Mouse (Mus musculus): ENCODE measurements at regions not wholly inside any gene's neighbourhood (a gene's known extent, or its start where the extent isn't known, plus 50 kb on each side); places are given as distances from the start of the nearest gene placed in this dataset.

DNA sequence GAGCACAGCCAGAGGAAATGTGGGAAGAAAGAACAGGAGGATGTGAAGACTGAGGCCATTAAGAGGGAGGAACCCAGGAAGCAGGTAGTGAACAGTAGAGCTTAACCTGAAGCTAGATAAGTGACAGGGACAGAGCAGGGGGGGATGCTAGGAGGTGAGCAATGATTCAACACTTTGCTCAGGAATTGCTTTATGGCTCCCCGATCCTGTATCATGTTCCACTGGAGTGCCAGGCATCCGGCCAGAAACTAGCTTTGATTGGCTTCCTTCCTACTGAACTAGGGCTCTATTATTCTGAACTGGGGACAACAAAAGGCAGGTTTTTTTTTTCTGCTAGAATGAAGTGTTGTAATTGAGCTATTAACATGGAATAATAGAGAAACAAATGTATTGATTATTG lies 493.1 kb upstream of the Fat3 start:
- ATAC-seq (ENCODE audit: low FRiP score, low TSS enrichment) (no peak), DNase-seq (ENCODE audit: low spot score) (no peak)

GRCm38 (mm10) chr9:16988114-16988513 lies 487.0 kb upstream of the Fat3 start:
- 48% methylated on average over 3 of the region's 3 CpGs for WGBS
- Histone ChIP-seq H3K27me3 (ENCODE audit: control insufficient read depth, insufficient read depth, low read length) (no peaks in the 10 kb centered on the region), H3K4me2 (replicated peaks; ENCODE audit: low read depth) (no peak overlapping the region), H3K9ac (ENCODE audit: low read length) (no peak overlapping the region), H3K27ac (replicated peaks) (no peak overlapping the region), H3K9me3 (ENCODE audit: control insufficient read depth, low read length) (no peaks in the 10 kb centered on the region), H3K4me3 (ENCODE audit: low read depth, low read length) (no peak overlapping the region), H3K4me1 (replicated peaks; ENCODE audit: control insufficient read depth, insufficient read depth) (no peaks in the 10 kb centered on the region), H3K36me3 (ENCODE audit: control insufficient read depth, insufficient read depth, low read length) (no peaks in the 10 kb centered on the region)
- TF ChIP-seq CTCF (IDR thresholded peaks at IDR 0.05; ENCODE audit: low read depth) = no peak
- no peak for TF ChIP-seq EP300 (optimal IDR thresholded peaks at IDR 0.05)
- no peak for DNase-seq (ENCODE audit: low spot score)
- no peak for ATAC-seq (ENCODE audit: low FRiP score, low TSS enrichment)

More for the DNA sequence above, 493.1 kb upstream of the Fat3 start:
- H3K4me2 ChIP-seq (replicated peaks; ENCODE audit: low read depth) = no peak overlapping the region
- no peaks in the 10 kb centered on the region for H3K36me3 ChIP-seq (ENCODE audit: control insufficient read depth, insufficient read depth, low read length)
- no peak overlapping the region for H3K27ac ChIP-seq (replicated peaks)
- WGBS = 52% methylated on average over 2 of the region's 2 CpGs
- no peaks in the 10 kb centered on the region for H3K27me3 ChIP-seq (ENCODE audit: control insufficient read depth, insufficient read depth, low read length)
- H3K4me1 ChIP-seq (replicated peaks; ENCODE audit: control insufficient read depth, insufficient read depth) = no peaks in the 10 kb centered on the region
- H3K9ac ChIP-seq (ENCODE audit: low read length) = no peak overlapping the region
- no peaks in the 10 kb centered on the region for H3K9me3 ChIP-seq (ENCODE audit: control insufficient read depth, low read length)
- H3K4me3 ChIP-seq (ENCODE audit: low read depth, low read length) = no peak overlapping the region
- TF ChIP-seq CTCF (IDR thresholded peaks at IDR 0.05; ENCODE audit: low read depth) = no peak

- Histone ChIP-seq H3K27ac (replicated peaks) (no peak overlapping the region), H3K4me1 (replicated peaks; ENCODE audit: control insufficient read depth, insufficient read depth) (no peaks in the 10 kb centered on the region), H3K4me3 (ENCODE audit: low read depth, low read length) (no peak overlapping the region), H3K27me3 (ENCODE audit: control insufficient read depth, insufficient read depth, low read length) (no peaks in the 10 kb centered on the region), H3K9ac (ENCODE audit: low read length) (no peak overlapping the region), H3K9me3 (ENCODE audit: control insufficient read depth, low read length) (no peaks in the 10 kb centered on the region), H3K4me2 (replicated peaks; ENCODE audit: low read depth) (no peak overlapping the region), H3K36me3 (ENCODE audit: control insufficient read depth, insufficient read depth, low read length) (no peaks in the 10 kb centered on the region)
- ATAC-seq (ENCODE audit: low FRiP score, low TSS enrichment) (no peak), DNase-seq (ENCODE audit: low spot score) (no peak)
- TF ChIP-seq CTCF (IDR thresholded peaks at IDR 0.05; ENCODE audit: low read depth) = no peak
- TF ChIP-seq EP300 (optimal IDR thresholded peaks at IDR 0.05) = no peak
- 80% methylated on average over 5 of the region's 5 CpGs for WGBS
These were observed 476.2 kb upstream of the Fat3 start for GRCm38 (mm10) chr9:16977321-16977720.

DNA sequence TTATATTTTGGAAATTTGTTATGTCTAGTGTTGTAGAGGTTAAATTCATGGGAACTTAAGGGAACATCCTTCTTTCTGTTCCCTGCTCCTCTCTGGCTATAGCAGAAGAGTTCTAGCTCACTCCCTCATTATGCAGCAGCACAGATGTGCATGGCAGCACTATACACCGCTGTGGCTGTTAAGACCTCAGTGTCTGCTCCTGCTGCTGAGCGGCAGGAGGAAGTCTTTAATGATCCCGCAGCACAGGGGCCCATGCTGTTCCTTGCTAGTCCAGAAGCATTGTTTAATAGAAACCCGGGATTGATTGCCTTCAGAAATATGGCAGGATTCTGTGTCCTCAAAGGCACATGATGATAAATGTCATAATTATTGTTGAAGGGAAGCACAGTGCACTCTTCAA lies 469.3 kb upstream of the Fat3 start:
- no peak overlapping the region for H3K27ac ChIP-seq (replicated peaks)
- DNase-seq (ENCODE audit: low spot score) = no peak
- H3K9ac ChIP-seq (ENCODE audit: low read length) = no peak overlapping the region
- H3K4me2 ChIP-seq (replicated peaks; ENCODE audit: low read depth) = no peak overlapping the region
- no peaks in the 10 kb centered on the region for H3K36me3 ChIP-seq (ENCODE audit: control insufficient read depth, insufficient read depth, low read length)
- H3K9me3 ChIP-seq (ENCODE audit: control insufficient read depth, low read length) = no peaks in the 10 kb centered on the region
- no peak overlapping the region for H3K4me3 ChIP-seq (ENCODE audit: low read depth, low read length)
- no peak for ATAC-seq (ENCODE audit: low FRiP score, low TSS enrichment)
- WGBS = 52% methylated on average over 4 of the region's 4 CpGs
- TF ChIP-seq EP300 (optimal IDR thresholded peaks at IDR 0.05) (no peak), CTCF (IDR thresholded peaks at IDR 0.05; ENCODE audit: low read depth) (no peak)
- no peaks in the 10 kb centered on the region for H3K4me1 ChIP-seq (replicated peaks; ENCODE audit: control insufficient read depth, insufficient read depth)
- no peaks in the 10 kb centered on the region for H3K27me3 ChIP-seq (ENCODE audit: control insufficient read depth, insufficient read depth, low read length)

DNA sequence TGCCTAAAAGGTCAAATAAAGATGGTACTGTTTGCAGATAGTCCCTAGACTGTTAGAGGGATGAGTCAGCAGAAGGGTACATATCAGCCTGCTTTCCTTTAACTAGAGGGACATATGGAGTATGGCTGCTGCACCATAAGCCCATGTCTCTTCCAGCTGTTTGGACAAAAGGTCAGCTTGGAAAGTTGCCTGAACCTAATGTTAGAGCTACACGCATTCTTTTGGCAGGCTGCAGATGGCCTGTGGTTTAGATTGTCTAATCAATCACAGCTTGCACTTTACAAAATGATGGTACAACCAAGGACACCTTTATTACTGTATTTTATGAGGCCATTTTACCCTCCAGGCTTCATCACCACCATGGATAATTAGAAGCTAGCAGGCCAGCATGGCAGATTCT lies 432.5 kb upstream of the Fat3 start:
- 42% methylated on average over 1 of the region's 1 CpGs for WGBS
- no peak overlapping the region for H3K27ac ChIP-seq (replicated peaks)
- DNase-seq (ENCODE audit: low spot score) (no peak), ATAC-seq (ENCODE audit: low FRiP score, low TSS enrichment) (no peak)
- no peak for TF ChIP-seq CTCF (IDR thresholded peaks at IDR 0.05; ENCODE audit: low read depth)
- TF ChIP-seq EP300 (optimal IDR thresholded peaks at IDR 0.05) = no peak
- H3K9me3 ChIP-seq (ENCODE audit: control insufficient read depth, low read length) = no peaks in the 10 kb centered on the region
- no peaks in the 10 kb centered on the region for H3K27me3 ChIP-seq (ENCODE audit: control insufficient read depth, insufficient read depth, low read length)
- H3K36me3 ChIP-seq (ENCODE audit: control insufficient read depth, insufficient read depth, low read length) = no peaks in the 10 kb centered on the region
- no peaks in the 10 kb centered on the region for H3K4me1 ChIP-seq (replicated peaks; ENCODE audit: control insufficient read depth, insufficient read depth)
- no peak overlapping the region for H3K4me2 ChIP-seq (replicated peaks; ENCODE audit: low read depth)
- H3K9ac ChIP-seq (ENCODE audit: low read length) = no peak overlapping the region
- no peak overlapping the region for H3K4me3 ChIP-seq (ENCODE audit: low read depth, low read length)

DNA sequence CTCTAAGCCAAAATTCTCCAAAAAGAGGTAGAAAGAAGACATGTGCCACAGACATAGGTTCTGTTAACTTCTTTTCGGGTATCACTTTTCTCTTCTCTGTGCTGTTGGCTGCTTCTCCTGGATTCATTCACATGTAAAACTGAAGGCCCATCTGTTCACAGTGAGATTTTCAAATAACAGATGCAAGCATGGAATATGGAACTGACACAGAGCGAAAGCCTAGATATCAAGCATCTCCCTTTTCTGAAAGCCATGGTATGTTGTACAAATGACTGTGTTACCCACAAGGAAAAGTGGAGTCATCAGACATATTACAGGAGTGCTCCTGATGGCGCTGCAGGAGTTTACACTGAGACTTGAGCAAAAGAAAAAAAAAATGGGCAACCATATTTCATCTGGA lies 430.5 kb upstream of the Fat3 start:
- H3K9me3 ChIP-seq (ENCODE audit: control insufficient read depth, low read length) = no peaks in the 10 kb centered on the region
- no peak for ATAC-seq (ENCODE audit: low FRiP score, low TSS enrichment)
- TF ChIP-seq CTCF (IDR thresholded peaks at IDR 0.05; ENCODE audit: low read depth) = no peak
- TF ChIP-seq EP300 (optimal IDR thresholded peaks at IDR 0.05) = no peak
- no peak for DNase-seq (ENCODE audit: low spot score)
- H3K4me2 ChIP-seq (replicated peaks; ENCODE audit: low read depth) = no peak overlapping the region
- no peak overlapping the region for H3K4me3 ChIP-seq (ENCODE audit: low read depth, low read length)
- H3K9ac ChIP-seq (ENCODE audit: low read length) = no peak overlapping the region
- H3K27me3 ChIP-seq (ENCODE audit: control insufficient read depth, insufficient read depth, low read length) = no peaks in the 10 kb centered on the region
- no peaks in the 10 kb centered on the region for H3K36me3 ChIP-seq (ENCODE audit: control insufficient read depth, insufficient read depth, low read length)
- 82% methylated on average over 3 of the region's 3 CpGs for WGBS
- no peaks in the 10 kb centered on the region for H3K4me1 ChIP-seq (replicated peaks; ENCODE audit: control insufficient read depth, insufficient read depth)
- no peak overlapping the region for H3K27ac ChIP-seq (replicated peaks)

All from stomach, postnatal 0 days (tissue).